ENCODE assay signal across 19 mouse cellular contexts in genomic region chr8:96244549-96245152, GRCm38 (mm10).
DNase-seq lines count a peak whose midpoint lies in the region; ATAC-seq lines count a peak whose summit lies in the region.
"Had no signal": no experiment of that assay in that cellular context is flagged by ENCODE, and none has a peak within 500 bp of the region (broad histone marks: within the 10 kb centered on the region; RNA-seq: fewer than 3 reads in every experiment).

No protein-coding gene starts in this region.

- no peak for ATAC-seq in heart, embryonic 14.5 days (ENCODE audit: insufficient number of reproducible peaks, insufficient read depth, low FRiP score, low read depth)
- no peak for ATAC-seq in neural tube, embryonic 15.5 days (ENCODE audit: low FRiP score)
- ATAC-seq in frontal cortex, adult (ENCODE audit: low TSS enrichment), result no peak
- ATAC-seq: CD4-positive, CD25-positive, alpha-beta regulatory T cell, adult 4 months; forebrain, embryonic 15.5 days had no signal

- no peak overlapping the region for H3K4me2 ChIP-seq in heart, embryonic 14.5 days (ENCODE audit: low read length)
- H3K4me2 ChIP-seq in neural tube, embryonic 15.5 days, result no peak overlapping the region
- H3K4me2 ChIP-seq: forebrain, embryonic 15.5 days; kidney, embryonic 15.5 days; liver, embryonic 11.5 days; lung, embryonic 14.5 days had no signal

- DNase-seq in heart, adult 8-10 months (ENCODE audit: low spot score), result no peak
- DNase-seq in neural tube, embryonic 10.5 days (ENCODE audit: extremely low spot score, low spot score), result peak; percentile 37
- peak; percentile 48 for DNase-seq in embryo, embryonic 9.5 days (ENCODE audit: extremely low spot score)
- no peak for DNase-seq in left cerebral cortex, postnatal 14 days (ENCODE audit: low spot score in 2 of 2)
- DNase-seq: adrenal gland, postnatal 25 days; gastrocnemius, adult 2 months; layer of hippocampus, postnatal 36 days; left cerebral cortex, postnatal 4 days; lung, embryonic 14.5 days; right cerebral cortex, postnatal 4 days; thymus, adult 18-20 months had no signal

- no peaks in the 10 kb centered on the region for H3K9me3 ChIP-seq in heart, embryonic 14.5 days (ENCODE audit: control insufficient read depth, low read length)
- H3K9me3 ChIP-seq in neural tube, embryonic 15.5 days (replicated peaks), result no peaks in the 10 kb centered on the region
- H3K9me3 ChIP-seq: forebrain, embryonic 15.5 days; kidney, embryonic 15.5 days had no signal

- no peaks in the 10 kb centered on the region for H3K36me3 ChIP-seq in heart, embryonic 14.5 days (ENCODE audit: control insufficient read depth, insufficient read depth, low read length)
- no peaks in the 10 kb centered on the region for H3K36me3 ChIP-seq in neural tube, embryonic 15.5 days
- H3K36me3 ChIP-seq: forebrain, embryonic 15.5 days; kidney, embryonic 15.5 days had no signal

- WGBS in heart, embryonic 14.5 days, result 33% methylated on average over 9 of the region's 9 CpGs
- WGBS in neural tube, embryonic 15.5 days, result 15% methylated on average over 9 of the region's 9 CpGs

- H3K9ac ChIP-seq in heart, embryonic 14.5 days (ENCODE audit: low read length), result no peak overlapping the region
- no peak overlapping the region for H3K9ac ChIP-seq in neural tube, embryonic 15.5 days (replicated peaks)
- H3K9ac ChIP-seq: forebrain, embryonic 15.5 days; kidney, embryonic 15.5 days; lung, embryonic 14.5 days had no signal

- peaks cover 3 to 8% of the 10 kb centered on the region in 2 experiments; a peak in 3 of 4 replicates for H3K4me1 ChIP-seq in heart, embryonic 14.5 days (ENCODE audit: control insufficient read depth in 2 of 2, insufficient read depth in 2 of 2, low read length in 2 of 2)
- H3K4me1 ChIP-seq in neural tube, embryonic 15.5 days, result peaks cover 6% of the 10 kb centered on the region
- H3K4me1 ChIP-seq: kidney, embryonic 15.5 days had no signal

- intact Hi-C loops in left cerebral cortex, postnatal 14 days (cut with DNase I), result no loop called here

- peak overlapping the region; percentile 27 to 49 for H3K27ac ChIP-seq in heart, embryonic 14.5 days (replicated peaks in 1 of 2; ENCODE audit: control insufficient read depth in 1 of 2, insufficient read depth in 1 of 2, low read depth in 2 of 2, low read length in 2 of 2)
- H3K27ac ChIP-seq in neural tube, embryonic 15.5 days (replicated peaks), result no peak overlapping the region
- H3K27ac ChIP-seq: forebrain, embryonic 15.5 days; gastrocnemius, adult 2 months; kidney, embryonic 15.5 days; macrophage had no signal

- H3K4me3 ChIP-seq in heart, embryonic 14.5 days (ENCODE audit: control insufficient read depth in 1 of 2, insufficient read depth in 1 of 2, low read depth in 1 of 2, low read length in 2 of 2), result no peak overlapping the region
- H3K4me3 ChIP-seq in neural tube, embryonic 15.5 days (replicated peaks), result no peak overlapping the region
- H3K4me3 ChIP-seq: forebrain, embryonic 15.5 days; gastrocnemius, adult 2 months; kidney, embryonic 15.5 days had no signal

- H3K27me3 ChIP-seq in heart, embryonic 14.5 days (ENCODE audit: control insufficient read depth, insufficient read depth, low read length), result no peaks in the 10 kb centered on the region
- no peaks in the 10 kb centered on the region for H3K27me3 ChIP-seq in neural tube, embryonic 15.5 days (replicated peaks)
- H3K27me3 ChIP-seq: forebrain, embryonic 15.5 days; kidney, embryonic 15.5 days had no signal

Comparison
In these comparisons a context has a peak if more than half of its experiments do, and no peak if none do; other contexts are left out.
1. DNase-seq: peak in neural tube, embryonic 10.5 days (single experiment) and embryo, embryonic 9.5 days (single experiment); none in heart, adult 8-10 months (single experiment) and left cerebral cortex, postnatal 14 days (0 of 2).